Mouse (Mus musculus): ENCODE data around the gene Chmp2b.

GRCm38 (mm10) chr16:65559591-65559990, 2.9 kb downstream of the Chmp2b start:
- TF ChIP-seq CTCF (conservative IDR thresholded peaks at IDR 0.05; ENCODE audit: low read length) (no peak), NANOG (IDR thresholded peaks at IDR 0.05; ENCODE audit: borderline replicate concordance, low read length) (no peak)

Data from E14TG2a.4 (cell line).